ENCODE assay signal across 25 mouse cellular contexts in the genomic region with DNA sequence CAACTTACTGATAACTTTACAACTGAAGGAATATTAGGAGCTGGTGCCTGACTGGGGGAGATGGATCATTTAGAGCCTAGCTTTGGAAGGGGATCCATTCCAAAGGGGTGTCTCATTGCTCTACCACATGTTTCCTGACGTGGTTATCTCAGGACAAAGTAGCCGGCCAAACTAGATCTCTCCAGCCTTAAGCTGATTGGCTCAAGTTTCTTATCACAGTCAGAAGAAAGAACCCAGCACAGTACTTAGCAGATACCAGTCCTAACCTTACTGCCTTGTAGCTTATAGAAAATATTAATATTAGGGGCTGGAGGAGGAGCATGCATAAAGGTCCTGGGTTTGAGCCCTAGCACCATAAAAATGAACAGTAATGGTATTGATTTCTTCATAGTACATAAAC. TPM values are rescaled to one million over a fixed set of nuclear protein-coding genes. Genes with fewer than 3 reads are reported as not detected.
"Had no signal": no experiment of that assay in that cellular context is flagged by ENCODE, and none has a peak within 500 bp of the region (broad histone marks: within the 10 kb centered on the region; RNA-seq: fewer than 3 reads in every experiment).

No protein-coding gene starts in this region.

- DNase-seq: kidney, adult 11 months; kidney, adult 8-10 months; kidney, postnatal 14 days; kidney, postnatal 4 days; lung, adult 2 months; lung, postnatal 14 days; lung, postnatal 4 days; right cerebral cortex, adult 18-20 months; right cerebral cortex, postnatal 25 days; spleen, adult 18-20 months; thymus, postnatal 25 days had no signal

- H3K9me3 ChIP-seq: intestine, embryonic 15.5 days; kidney, embryonic 15.5 days; limb, embryonic 10.5 days; limb, embryonic 13.5 days; midbrain, embryonic 10.5 days; midbrain, embryonic 13.5 days; stomach, embryonic 15.5 days had no signal

- H3K4me1 ChIP-seq: intestine, embryonic 15.5 days; stomach, embryonic 15.5 days had no signal

- H3K27ac ChIP-seq: intestine, embryonic 15.5 days; kidney, embryonic 15.5 days; limb, embryonic 10.5 days; limb, embryonic 13.5 days; midbrain, embryonic 10.5 days; midbrain, embryonic 13.5 days; stomach, embryonic 15.5 days had no signal

- H3K4me2 ChIP-seq: intestine, embryonic 15.5 days; kidney, embryonic 15.5 days; limb, embryonic 13.5 days; midbrain, embryonic 13.5 days; stomach, embryonic 15.5 days had no signal

- H3K9ac ChIP-seq: intestine, embryonic 15.5 days; kidney, embryonic 15.5 days; limb, embryonic 13.5 days; midbrain, embryonic 13.5 days; stomach, embryonic 15.5 days had no signal

- H3K4me3 ChIP-seq: intestine, embryonic 15.5 days; kidney, embryonic 15.5 days; limb, embryonic 10.5 days; limb, embryonic 13.5 days; midbrain, embryonic 10.5 days; midbrain, embryonic 13.5 days; stomach, embryonic 15.5 days had no signal

- H3K27me3 ChIP-seq: intestine, embryonic 15.5 days; kidney, embryonic 15.5 days; limb, embryonic 13.5 days; midbrain, embryonic 13.5 days; stomach, embryonic 15.5 days had no signal

- ATAC-seq: intestine, embryonic 15.5 days; midbrain, embryonic 13.5 days; midbrain, embryonic 16.5 days had no signal

RNA-seq across cellular contexts. Expression of gene Gm20379, which starts 55.8 kb away (rescaled TPM):
- total RNA-seq: layer of hippocampus, adult 18-20 months; layer of hippocampus, postnatal 14 days; left cerebral cortex, adult 18-20 months; left cerebral cortex, postnatal 25 days; liver, adult 2 months; megakaryocyte, adult 5-6 weeks had no signal
- polyA plus RNA-seq: liver, adult 2 months; lung, adult 2 months had no signal
